Mouse (Mus musculus) retina, adult 2 months (tissue): Measurements from ENCODE around the gene Lima1.
A peak's percentile ranks its signal among the peaks of the same experiment; 100 is the strongest.
"Not testable (repeated sequence)": the region's sequence is repeated elsewhere in the genome, so short reads cannot be mapped to it uniquely, and the experiment has no call there.

Experiments
- DNase-seq: peaks from one replicate; pipeline ENCODE4 v3.0.0-alpha.2; 2012; ENCODE audit warnings: low read depth, low spot score

Lima1 gene

DNA sequence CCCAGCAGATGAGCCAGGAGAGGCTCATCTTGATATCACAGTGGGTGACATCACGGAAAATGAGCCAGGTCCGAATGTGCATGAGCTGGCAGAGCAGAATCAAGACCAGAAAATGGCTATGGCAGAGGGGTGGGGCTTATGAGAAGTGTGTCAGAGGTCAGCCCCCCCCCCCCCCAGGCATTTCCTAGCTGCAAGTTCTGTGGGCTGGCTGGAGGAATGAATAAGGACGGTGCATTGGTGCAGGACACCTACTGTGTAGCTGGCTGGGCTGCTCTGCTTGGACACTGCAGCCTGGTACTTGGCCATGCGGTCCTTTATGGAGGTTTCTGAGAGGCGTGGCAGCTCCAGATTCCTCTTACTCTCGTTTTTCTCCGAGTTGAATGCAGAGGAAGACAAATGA lies 69.1 kb downstream of the Lima1 start:
- no peak for DNase-seq

DNA sequence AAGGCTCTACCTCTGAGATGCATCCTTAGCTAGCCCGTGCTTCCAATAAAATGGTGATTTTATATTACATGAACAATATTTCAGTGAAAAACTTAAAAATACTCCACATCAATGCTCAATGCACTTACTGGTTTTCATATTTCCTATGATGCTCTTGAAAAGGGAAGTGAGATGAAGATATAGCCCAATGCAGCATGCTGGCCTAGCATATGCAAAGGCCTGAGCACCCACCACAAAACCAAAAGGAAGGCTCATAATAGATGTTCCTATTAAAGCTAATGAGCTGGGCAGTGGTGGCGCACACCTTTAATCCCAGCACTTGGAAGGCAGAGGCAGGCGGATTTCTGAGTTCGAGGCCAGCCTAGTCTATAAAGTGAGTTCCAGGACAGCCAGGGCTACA lies 69.6 kb downstream of the Lima1 start:
- no peak for DNase-seq

DNA sequence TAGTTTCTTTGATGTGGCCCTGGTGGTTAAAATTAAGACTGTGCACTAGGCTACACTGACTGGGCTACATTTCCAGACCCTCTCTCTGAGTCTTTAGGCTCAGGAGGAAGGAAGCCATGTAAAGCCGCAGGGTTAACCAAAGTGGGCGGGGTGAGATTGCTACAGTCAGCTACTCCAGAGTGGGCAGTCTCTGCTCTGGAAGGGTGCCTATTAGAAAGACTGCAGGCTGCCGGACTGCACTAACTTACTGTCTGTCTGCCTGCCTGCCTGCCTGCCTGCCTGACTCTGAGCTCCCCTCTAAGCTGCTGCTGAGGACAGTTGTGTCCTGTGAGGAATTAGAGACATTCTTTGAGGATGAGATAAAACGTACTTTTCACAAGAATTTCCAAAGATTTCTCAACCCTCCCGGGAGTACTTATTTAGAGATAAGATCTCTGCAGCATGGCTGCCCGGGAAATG lies 72.0 kb downstream of the Lima1 start:
- no peak for DNase-seq

DNA sequence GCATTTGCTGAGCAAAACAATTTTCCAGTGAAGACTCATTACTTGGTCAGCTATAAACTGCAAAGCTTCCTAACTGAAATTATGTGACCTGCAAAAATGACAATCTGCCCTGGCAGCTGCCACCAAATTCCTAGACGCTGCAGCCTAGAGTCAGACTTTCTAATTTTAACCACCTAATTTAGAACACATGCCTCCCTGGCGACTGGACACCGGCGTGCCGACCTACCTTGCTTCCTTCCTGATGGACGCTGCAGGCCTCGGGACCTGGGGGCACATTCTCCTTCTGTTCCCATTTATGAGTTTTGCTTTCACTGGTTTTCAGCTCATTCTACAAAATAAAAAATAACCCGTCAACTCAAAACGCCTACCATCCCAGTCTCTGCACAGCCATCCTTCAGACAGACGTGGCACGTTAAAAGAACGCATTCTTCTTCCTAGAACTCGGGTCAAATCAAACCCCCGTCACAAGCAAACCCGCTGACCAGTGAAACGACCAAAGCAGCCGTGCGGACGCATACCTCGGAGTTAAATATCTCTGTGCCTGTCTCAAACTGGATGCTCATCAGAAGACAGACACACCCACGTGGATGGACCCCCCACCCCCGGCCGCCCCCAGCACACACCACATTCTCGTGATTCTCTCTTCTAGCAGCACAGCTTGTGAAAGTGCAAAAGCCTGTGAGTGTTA lies 73.2 kb downstream of the Lima1 start:
- DNase-seq: no peak

DNA sequence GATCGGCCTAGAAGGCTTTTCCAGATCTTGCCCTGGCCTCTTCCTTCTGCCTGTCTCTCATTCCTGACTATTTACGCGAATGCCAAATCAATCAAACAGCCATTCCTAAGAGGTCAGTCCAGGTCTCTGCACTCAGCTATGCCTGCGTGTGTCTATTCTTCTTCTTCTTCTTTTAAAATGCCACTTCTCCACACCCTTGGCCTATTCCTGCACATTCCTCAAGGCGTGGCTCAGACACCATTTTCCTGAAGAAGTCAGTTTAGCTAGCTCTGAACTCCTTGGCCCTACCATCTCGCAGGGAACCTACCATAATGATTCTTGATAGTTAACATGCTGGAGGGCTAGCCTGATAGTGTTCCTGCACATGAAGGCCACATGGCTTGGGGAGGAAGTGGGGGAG lies 75.5 kb downstream of the Lima1 start:
- no peak for DNase-seq

DNA sequence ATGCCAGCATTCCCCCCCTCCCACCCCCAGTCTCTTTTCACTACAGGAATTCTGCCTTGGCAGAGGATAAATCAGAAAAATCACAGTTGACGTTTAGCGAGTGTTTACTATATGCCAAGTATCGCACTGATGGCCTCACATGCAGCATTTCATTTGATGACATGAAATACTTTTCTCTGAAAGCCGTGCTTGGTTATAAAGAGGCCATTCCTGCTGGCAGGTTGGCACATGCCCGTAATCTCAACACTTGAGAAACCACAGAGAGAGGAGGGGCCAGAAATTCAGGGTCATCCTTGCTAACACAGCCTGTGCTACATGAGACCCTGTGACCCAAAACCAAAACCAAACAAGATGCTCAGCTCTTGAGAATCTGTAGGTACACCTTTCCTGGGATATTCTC lies 77.4 kb downstream of the Lima1 start:
- no peak for DNase-seq

DNA sequence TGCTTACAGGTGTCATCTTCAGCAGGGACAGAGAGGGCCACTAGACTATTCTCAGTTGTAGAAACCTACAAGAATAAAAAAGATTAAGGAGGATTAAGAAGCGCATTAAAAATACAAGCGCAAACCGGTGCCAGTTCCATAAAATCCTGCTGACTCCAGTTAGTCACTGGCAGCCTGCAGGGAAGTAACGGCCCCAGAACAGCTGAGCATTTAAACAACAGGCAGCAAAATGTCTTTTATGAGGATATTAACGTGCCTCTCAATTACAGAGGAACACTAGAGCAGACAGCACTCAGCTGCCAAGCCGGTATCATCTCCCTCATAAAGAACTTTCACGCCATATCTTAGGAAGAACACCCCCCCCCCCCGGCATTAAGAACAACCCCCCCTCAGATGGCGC lies 78.5 kb downstream of the Lima1 start:
- no peak for DNase-seq

DNA sequence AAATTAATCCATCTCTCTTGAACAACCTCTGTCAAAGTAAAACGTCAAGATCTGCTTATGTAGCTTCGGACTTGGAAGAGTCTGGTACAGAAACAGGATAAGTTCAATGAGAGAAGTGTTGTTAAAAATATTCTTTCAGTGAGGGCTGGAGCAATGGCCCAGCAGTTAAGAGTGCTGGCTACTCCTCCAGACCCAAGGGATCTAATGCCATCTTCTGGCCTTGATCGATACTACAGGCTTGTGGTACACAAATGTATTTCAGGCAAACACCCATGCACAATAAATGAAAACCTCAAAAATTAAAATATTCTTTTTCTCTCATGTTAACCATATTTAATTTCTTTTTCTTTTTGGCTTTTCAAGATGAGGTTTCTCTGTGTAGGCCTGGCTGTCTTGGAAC lies 79.2 kb downstream of the Lima1 start:
- DNase-seq: no peak

DNA sequence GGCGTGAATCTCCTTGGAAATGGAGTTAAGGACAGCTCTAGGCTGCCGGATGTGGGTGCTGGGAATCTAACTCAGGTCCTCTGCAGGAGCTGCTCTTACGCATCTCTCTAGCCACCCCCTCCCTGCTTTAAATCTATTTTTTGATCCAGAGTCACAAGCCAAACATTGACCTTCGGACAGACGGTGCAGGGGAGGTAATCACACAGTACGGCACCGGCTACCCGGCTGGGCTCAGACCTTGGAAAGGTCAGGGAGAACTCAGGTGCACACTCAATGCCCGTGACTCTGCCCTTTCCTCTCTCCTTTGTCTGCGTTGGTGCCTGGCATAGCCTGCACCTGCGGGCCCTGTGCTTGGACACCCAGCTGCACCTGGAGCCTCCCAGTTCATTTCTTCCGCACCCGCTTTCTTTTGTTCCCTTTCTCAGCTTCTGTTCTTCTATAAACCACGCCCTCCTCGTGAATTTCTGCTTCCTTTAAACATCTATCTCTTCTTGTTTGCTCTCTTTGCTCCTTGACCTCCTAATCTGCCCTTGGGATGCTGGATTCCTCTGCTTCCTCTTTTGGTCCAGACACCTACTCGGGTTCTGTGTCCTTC lies 82.9 kb downstream of the Lima1 start:
- DNase-seq: no peak

DNA sequence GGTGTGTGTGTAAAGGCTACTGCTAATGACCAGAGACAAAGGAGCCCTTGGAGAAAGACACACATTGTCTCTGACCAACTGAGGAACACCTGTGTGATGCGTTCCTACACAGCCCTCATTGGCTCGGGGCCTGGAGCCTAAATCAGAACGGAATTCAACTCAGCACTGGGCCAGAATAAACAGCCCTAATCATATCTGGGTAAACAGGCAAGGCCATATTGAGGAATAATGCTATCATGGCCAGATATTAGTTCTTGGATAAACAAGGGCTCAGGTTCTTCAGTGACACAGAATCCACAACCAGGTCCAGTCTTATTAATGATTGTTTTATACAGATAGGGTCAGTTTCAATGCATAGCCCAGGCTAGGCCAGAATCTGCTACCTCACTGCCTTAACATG lies 84.3 kb downstream of the Lima1 start:
- no peak for DNase-seq

DNA sequence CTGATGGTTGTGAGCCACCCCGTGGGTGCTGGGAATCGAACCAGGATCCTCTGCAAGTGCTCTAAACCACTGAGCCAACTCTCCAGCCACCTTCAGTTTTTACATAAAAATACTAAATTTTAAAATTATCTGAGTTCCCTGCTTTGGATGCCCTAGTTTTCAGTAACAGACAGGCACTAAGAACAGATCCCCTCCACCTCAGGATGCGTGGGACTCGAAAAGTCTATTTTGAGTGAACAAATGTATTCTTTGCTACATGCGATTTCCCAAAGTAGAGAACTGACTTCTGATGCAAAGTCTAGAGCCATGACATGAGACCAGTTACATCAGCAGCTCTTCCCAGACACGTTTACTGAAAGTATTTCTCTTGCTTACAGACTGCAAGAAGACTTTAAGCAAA lies 84.8 kb downstream of the Lima1 start:
- DNase-seq: no peak

DNA sequence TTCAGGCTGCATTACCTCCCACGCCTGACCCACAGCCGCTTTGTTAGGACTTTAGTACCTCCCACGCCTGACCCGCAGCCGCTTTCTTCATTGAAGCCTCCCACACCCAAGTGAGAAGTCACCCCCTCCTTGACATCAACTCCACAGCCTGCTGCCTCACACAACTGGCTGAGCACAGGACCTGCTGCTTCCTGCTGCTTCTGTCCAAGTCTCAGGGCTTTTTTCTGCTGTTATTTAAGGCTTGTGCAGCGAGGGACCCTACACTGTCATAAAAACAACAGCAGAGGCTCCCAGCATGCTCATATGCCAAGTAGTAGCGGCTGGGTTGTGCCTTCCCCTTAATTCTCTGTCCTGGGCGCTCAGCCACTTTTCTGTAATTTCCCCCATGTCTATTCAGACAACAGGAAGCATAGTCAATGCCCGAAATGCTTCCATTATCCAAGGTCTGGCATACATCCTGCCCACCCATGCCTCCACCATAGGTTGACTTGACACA lies 87.6 kb downstream of the Lima1 start:
- DNase-seq: no peak

DNA sequence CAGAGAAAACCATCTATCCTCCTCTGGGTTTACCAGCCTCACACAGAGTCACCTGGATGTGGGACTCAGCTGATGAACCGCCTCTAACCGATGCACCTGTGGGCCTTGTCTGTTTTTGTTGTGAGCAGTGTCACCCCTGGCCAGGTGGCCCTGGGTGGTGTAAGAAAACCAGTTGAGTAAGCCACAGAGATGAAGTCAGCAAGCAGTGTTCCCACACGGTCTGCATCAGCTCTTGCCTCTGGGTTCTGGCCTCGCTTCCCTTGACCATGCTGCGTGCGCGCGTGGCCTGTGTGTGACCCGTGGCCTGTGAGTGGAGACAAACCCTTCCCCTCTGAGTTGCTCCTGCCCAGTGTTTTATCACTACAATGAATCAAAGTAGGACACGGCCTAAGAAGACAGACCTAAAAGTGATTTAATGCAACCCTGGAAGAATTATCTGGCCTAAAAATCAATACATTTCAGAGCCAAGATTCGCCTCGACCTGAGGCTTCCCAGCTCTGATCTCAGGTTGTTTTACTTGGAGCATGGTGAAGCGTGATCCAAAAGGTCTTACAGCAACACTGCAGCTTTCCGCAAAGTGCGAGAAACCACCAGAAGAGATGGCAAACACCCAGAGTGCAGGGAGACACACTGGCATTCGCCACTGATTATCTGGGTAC lies 96.5 kb downstream of the Lima1 start:
- DNase-seq: no peak

DNA sequence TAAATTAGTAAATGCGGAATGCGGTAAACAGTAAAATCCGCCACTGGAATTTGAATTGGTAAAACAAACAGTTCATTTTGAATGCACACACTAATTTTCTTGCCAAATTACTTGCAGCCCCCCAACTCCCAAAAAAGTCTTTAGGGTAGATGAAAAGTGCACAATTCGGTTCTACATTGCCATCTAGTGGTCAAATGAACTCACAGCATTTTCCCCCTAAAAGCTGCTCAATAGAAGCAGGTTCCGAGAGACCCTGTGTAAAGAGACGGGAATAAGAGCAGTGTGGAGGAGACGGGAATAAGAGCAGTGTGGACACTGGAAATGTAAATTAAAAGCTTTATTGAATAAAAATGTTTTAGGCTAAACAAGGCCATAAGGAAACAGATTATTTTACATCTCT lies 97.1 kb downstream of the Lima1 start:
- DNase-seq: no peak

DNA sequence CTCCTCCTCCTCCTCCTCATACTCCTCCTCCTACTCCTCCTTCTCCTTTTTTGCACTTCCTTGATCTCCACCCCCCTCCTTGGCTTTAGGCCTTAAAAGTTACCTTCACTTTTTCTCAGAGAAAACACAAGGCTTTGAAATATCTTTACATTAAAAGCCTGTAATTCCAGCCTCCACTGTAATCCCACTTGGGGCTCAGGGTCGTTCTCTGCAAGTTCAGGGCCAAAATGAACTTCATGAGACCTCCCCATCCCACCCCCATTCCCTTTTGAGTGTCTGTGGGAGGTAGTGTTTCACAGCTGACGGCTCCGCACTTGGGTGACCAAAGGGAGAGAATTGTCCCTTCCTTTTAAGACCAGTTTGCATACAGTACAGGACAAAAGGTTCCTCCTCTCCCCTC lies 102.3 kb downstream of the Lima1 start:
- no peak for DNase-seq

DNA sequence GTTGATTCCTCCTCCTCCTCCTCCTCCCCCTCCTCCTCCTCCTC lies 102.6 kb downstream of the Lima1 start, which contains the start of gene Cers5:
Gene Cers5, minus strand, starts transcription at position 5 of the 44 bp plus-strand sequence.
- DNase-seq: not testable (repeated sequence)

DNA sequence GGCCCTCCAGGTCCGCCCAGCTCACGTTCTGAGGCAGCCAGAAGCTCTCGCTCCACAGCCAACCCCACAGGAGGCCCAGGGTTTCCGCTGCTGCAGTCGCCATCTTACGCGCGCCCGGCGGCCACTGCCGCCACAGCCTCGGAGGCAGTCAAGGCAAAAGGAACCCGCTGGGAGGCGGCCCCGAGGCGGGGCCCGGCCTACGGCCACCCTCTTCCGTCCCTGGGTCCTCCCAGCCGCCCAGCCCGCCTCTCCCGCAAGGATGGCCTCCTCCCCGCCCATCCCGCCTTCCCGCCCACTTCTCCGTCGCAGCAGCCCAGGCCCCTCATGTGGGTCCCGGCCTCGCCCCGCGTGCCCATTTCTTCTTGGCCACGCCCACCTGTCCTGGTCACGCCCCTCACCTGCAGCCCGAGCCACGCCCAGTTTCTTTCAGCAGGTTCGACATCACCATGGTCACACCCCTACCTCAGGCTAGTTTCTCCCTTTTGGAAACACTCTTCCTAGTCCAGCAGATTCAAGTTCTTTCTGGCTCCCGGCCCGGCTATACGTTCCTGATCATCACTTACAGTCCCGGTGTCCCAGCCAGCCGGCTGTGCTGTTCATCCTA lies 102.9 kb downstream of the Lima1 start:
- DNase-seq: peak; percentile 52

DNA sequence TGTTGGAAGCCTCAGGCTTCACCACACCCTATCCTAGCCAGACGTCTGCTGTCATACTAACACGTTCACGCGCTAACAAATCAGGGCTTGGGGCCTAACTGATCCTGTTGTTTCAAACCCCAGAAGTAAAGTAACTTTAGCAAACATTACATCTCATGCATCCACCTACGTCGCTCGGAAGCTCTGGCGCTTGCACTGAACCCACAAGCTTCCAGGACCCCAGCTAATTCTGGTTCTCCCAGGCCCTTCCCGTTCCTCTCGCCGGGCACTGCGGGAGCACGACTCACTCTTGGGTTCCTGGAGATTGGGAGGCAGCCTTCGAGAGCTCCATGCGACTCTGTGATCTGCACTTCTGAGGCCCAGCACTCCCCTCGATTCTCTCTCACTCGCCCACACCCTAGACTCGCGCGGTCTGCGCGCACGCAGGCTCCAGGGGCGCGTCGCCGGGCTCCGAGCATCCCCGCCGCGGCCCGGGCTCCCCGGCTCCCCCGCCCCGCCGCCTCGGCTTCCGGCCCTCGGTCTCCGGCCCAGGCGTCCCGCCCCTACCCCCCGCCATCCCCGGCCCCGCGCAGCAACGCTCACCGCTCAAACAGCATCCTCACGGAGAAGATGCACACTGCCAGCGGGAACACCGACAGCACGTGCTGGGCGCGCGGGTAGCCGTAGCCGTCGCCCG lies 103.5 kb downstream of the Lima1 start:
- DNase-seq: no peak

DNA sequence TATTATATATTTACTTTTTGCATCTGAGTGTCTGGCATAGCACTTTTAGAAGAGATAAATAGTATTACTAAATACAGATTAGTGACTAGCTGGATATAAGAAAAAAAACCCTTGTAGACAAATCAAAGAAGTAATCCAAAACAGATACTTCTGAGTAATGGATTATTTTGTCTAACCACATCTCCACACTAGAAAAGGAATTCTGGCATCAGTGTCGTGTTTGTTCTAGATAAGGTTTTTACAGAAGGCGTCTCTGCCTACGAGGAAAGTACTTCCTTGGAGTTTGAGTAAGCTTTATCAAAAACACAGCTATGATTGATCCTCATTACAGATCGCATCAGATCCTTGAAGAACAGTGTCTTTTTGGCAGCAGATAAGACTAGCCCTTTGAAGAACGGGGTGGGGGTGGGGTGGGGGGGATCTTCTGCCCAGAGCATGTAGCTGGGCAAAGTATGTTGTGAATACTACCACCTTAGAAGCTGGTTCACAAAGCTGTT lies 104.2 kb downstream of the Lima1 start:
- DNase-seq: no peak

DNA sequence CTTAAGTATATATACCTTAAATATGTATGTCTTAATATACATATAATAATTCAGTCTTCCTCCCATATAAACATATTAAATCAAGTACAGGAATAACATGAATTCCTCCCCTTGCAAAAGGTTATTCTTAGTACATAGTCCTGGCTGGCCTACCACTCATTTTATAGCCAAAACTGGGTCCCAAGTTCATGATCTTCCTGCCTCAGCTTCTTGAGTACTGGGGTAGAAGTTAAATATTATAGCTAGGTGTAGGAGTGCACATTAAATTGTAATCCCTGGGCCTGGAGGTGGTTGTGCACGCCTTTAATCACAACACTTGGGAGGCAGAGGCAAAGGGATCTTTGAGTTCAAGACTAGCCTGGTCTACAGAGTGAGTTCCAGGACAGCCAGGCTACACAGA lies 106.5 kb downstream of the Lima1 start:
- DNase-seq: no peak

DNA sequence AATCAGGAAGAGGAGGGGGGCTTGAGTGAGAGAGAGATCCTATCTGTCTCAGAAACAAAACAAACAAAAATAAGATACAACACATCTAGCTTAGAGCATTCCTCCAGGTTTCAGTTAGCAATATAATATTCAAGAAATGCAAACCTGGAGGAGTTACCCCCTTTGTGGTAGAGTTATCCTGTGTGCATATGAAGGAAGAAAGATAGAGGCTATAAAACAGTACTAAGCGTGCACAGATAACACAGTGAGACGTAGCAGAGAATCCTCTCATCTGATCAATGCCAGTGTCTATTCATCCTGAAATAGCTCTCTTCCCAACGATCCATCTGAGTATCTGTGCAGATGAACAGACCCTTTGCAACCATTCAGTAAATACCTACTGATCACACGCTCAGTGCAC lies 107.8 kb downstream of the Lima1 start:
- no peak for DNase-seq

DNA sequence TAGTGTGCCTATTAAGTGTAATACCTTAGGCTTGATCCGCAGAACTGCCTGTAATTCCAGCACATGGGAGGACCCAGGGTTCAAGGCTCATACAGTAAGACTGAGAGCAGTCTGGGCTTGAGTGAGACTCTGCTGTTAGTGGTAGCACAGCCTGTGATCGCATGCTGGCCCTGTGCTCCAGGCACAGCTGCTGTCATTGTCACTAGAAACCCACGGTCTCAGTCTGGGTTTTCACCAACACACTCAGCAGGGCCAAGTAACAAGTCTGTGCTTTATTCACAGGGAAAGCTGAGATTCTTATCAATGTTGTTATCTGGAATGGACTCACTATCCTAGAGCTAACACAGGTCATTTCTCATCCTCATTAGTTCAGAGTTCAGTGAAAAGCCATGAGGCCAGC lies 121.1 kb downstream of the Lima1 start:
- DNase-seq: no peak

DNA sequence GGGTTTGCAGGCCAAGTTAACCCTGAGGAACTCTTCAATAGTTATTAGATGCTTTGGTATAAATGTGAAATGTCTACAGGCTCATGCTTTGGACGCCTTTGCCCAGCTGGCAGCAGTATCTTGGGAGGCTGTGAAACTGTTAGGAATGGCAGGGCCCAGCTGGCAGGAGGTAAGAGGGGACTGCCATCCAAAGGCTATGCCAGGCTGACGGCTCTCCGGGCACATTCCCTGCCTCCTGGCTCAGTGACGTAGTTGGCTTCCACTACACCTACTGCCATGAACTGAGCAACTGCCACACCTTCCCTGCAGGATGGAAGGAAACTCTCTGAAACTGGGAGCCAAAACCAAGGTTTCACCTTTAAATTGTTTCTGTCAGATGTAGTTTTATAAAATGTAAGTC lies 135.0 kb downstream of the Lima1 start:
- no peak for DNase-seq
